Mouse (Mus musculus) macrophage (primary cell): ENCODE results near the gene Med23. TPM values are rescaled to one million over a fixed set of nuclear protein-coding genes. Genes with fewer than 3 reads are reported as not detected.

ENCODE experiments used
- H3K27ac ChIP-seq: fragments of 350-480 bp; formaldehyde crosslinking; 2 replicates; pipeline ENCODE4 v1.9.0; 2021
- H3K36me3 ChIP-seq: fragments of 350-480 bp; formaldehyde crosslinking; 2 replicates; pipeline ENCODE4 v1.9.0; 2021; ENCODE audit errors: inconsistent target
- H3K4me3 ChIP-seq: fragments of 350-480 bp; formaldehyde crosslinking; 2 replicates; pipeline ENCODE4 v1.9.0; 2021; ENCODE audit errors: inconsistent target
- H3K79me2 ChIP-seq: fragments of 350-480 bp; formaldehyde crosslinking; 2 replicates; pipeline ENCODE4 v1.9.0; 2021; ENCODE audit errors: inconsistent target
- WGBS: methylation state at CpG from one replicate; pipeline ENCODE4 v1.1.7; 2026; ENCODE audit warnings: inconsistent platforms; ENCODE audit not compliant: missing documents; 5-methylcytosine and 5-hydroxymethylcytosine counted together
- polyA plus RNA-seq: library from polyadenylated mRNA; stranded (reverse); fragments of 250-400 nt; gene quantifications from 3 replicates; pipeline ENCODE4 v1.2.4, GENCODE M21; 2018; ENCODE audit warnings: inconsistent platforms

Med23 gene
- polyA plus RNA-seq, 1 experiment from 2014 or later = 11.6 TPM

DNA sequence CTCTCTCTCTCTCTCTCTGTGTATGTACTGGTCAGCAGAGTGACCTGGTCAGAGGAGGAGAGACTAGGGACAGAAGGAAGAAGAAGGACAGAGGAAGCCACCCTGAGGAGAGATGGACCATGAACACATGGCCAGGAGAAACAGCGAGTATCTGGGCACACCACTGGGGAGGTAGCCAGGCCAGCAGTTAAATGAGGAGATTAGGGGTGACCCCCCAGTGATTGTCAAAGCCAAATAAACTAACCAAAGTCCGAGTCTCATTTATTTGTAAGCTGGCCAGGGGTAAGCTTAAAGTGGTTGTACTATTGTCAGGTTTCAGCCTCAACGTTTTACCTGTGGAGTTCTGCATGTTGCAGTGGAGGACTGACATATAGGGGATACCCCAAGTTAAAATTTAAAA is 54.5 kb downstream of the Med23 start:
- Histone ChIP-seq H3K79me2 (no peaks in the 10 kb centered on the region), H3K27ac (no peak overlapping the region), H3K4me3 (no peak overlapping the region), H3K36me3 (no peaks in the 10 kb centered on the region)
- 100% methylated on average over 3 of the region's 3 CpGs for WGBS

DNA sequence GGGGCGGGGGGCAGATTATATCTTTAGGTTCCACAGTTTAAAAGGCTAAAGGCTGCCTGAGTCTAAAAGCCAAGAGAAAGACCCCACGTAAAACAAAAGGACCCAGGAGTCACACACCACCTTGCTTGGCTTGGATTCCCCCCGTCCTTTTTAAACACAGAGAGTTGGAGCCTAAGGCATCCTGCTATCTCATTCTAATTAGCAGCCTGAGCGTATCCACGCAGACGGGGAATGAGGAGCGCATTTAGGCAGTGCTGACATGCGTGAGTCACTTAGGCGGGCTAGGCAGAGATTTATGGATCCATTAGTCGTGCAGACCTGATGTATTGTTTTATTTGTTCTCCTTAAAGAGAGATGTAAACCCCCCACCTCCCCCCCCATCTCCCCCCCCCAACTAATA is 56.6 kb downstream of the Med23 start:
- no peak overlapping the region for H3K4me3 ChIP-seq
- no peak overlapping the region for H3K27ac ChIP-seq
- 100% methylated on average over 9 of the region's 10 CpGs for WGBS
- H3K79me2 ChIP-seq = no peaks in the 10 kb centered on the region
- no peaks in the 10 kb centered on the region for H3K36me3 ChIP-seq

DNA sequence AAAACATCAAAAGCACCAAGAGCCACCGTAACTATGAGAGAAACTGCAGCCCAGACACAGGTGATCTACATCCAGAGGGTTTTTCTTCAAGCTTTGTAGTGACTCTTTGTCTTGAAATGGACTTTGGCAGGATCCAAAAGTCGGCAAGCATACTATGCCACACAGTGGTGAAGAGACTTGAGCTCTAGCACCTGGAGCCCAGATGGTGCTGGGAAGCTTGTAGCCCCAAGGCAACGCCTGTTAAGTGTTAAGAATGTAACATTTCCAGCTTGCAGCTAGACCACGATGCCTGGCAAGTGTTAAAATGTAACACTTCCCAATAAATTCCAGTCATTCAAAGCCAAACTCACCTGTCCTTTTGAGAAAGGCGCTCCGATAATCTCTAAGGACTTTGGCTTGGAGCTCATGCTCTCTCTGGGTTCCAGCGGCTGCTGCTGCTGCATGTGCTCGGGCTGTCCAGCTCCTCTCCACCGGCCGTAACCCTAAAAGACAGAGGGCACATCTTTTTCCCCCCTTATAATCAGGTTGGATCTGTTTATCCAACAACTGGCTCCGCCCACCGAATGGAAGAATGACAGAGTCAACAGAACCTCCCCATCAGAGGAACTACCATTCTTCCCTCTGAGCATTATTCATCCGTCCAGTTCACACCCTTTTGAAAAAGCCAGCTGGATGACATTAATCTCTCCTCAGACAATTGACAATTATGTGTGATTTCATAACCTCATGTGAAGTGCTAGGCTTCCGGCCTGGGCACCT is 57.4 kb downstream of the Med23 start, which contains the start of gene Arg1:
TSS of gene Arg1 (minus strand) at position 523 of the 759 bp plus-strand sequence.
- Histone ChIP-seq H3K36me3 (no peaks in the 10 kb centered on the region), H3K79me2 (no peaks in the 10 kb centered on the region), H3K4me3 (peak within 1 kb of the TSS; percentile 5; the same call in 1 of the 2 replicates), H3K27ac (peak within 1 kb of the TSS; percentile 74)
- WGBS = 92% methylated on average over 14 of the region's 14 CpGs

DNA sequence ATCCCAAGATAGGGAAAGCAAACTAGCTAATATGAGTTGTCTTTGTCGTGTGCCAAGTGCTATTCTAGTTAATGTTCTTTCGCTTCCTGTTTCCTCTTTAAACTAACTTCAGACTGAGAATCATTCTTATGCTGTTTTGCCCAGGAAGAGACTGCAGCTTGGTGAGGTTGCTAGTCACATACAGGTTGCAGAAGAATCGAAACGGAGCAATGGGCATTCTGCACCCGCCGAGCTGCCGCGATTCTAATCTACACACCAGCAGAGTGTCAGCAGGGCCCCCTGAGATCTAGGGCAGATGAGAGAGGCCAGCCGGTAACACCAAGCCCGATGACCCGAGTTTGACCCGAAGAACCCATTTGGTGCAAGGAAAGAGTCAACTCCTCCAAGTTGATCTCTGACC is 58.3 kb downstream of the Med23 start:
- peak overlapping the region; percentile 74 for H3K27ac ChIP-seq
- peak overlapping the region; percentile 5; the same call in 1 of the 2 replicates for H3K4me3 ChIP-seq
- no peaks in the 10 kb centered on the region for H3K79me2 ChIP-seq
- 11% methylated on average over 12 of the region's 12 CpGs for WGBS
- no peaks in the 10 kb centered on the region for H3K36me3 ChIP-seq

DNA sequence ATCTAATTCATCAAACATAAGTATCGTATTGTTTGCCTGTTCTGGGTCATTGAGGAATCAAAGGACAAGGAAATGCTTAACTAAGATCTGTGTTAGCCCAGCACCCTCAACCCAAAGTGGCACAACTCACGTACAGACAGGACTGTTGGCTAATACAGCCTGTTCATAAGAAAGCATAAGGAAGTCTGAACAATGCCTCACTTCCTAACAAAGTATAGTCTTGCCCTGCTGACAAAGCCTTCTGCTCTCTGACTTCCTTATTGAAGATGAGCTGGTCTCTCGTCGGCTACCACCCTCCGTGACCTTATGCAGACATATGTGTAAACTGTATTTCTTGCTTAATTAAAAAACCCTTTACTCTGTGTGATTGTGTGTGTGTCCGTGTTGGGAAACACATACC is 60.4 kb downstream of the Med23 start:
- H3K27ac ChIP-seq = peak overlapping the region; percentile 83
- WGBS = 32% methylated on average over 6 of the region's 6 CpGs

DNA sequence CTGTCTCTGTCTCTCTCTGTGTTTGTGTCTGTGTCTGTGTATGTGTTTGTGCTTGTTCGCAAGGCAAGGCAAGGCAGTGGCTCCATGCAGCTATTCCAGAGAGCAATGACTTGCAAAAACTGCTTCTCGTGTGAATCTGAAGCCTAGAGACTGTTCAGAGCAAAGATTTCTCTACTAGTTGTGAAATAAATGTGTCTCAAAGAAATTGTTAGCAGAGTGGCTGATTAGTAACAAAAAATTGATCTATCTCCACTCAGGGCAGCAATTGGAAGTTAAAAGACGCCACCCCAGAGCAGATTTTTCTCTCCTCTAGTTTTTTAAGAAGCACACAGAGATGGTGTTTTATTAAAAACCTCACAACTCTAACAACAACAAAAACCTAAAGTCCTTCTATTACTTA is 78.1 kb downstream of the Med23 start:
- H3K4me3 ChIP-seq = no peak overlapping the region
- WGBS = 64% methylated on average over 3 of the region's 3 CpGs
- no peak overlapping the region for H3K27ac ChIP-seq
- no peaks in the 10 kb centered on the region for H3K79me2 ChIP-seq
- H3K36me3 ChIP-seq = no peaks in the 10 kb centered on the region

More for the DNA sequence above, 60.4 kb downstream of the Med23 start:
- no peak overlapping the region for H3K4me3 ChIP-seq
- H3K36me3 ChIP-seq = no peaks in the 10 kb centered on the region
- no peaks in the 10 kb centered on the region for H3K79me2 ChIP-seq

DNA sequence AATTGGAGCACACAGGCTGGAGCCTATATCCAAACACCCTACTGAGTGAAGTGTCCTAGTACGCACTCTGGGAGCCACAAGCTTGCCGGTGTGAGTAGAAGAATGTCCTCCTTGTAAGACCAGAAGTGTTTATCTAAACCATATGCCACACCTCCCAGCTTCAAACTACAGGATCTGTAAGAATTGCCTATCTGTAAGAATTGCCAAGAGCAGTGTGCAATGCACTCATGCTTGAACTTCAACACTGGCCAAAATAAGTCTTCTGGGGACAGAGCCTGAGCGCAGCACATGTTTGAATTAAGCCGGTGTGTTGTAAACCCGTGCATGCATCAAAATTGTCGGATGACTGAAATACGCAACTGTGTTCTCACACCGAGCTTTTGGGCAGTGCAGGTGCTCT is 78.5 kb downstream of the Med23 start:
- WGBS = 93% methylated on average over 8 of the region's 8 CpGs
- H3K36me3 ChIP-seq = no peaks in the 10 kb centered on the region
- no peaks in the 10 kb centered on the region for H3K79me2 ChIP-seq
- no peak overlapping the region for H3K4me3 ChIP-seq
- H3K27ac ChIP-seq = no peak overlapping the region

DNA sequence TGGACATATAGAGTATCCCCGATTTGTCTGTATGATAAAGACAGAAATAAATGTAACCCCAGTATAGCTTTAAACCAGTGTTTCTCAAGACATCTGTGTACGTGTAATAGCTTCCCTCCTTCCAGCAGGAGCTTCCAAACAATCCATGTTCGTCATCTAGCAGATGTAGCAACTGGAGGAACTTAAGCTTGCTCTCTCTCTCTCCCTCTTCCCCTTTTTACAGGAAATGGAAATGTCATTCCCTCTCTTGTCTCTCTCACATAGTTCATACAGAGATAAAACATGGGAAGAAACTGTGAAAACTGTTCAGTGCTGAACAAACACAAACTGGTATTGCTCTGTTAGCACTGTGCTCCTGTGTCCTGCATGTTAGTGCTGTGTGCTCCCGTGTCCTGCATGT is 80.4 kb downstream of the Med23 start:
- H3K27ac ChIP-seq = peak overlapping the region; percentile 37; the same call in 1 of the 2 replicates
- H3K36me3 ChIP-seq = no peaks in the 10 kb centered on the region
- 50% methylated on average over 4 of the region's 4 CpGs for WGBS
- H3K4me3 ChIP-seq = no peak overlapping the region
- no peaks in the 10 kb centered on the region for H3K79me2 ChIP-seq

DNA sequence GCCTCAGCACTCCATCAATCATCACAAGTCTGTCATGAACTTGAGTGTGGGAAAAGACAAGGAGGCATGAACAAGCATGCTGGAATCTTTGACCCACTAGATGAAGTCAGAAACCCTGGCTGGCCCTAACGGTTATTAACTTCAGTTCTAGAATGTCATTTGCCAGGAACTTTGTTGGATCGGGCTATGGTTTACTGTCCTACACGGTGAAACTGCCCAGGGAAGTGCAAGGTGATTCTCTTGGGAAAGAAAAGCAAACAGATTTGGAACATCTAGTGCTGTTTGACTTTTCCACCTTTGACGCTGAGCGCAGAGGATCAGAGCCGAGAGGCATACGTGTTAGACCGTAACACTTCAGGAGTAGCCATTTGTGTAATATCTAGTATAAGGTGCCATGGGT is 81.8 kb downstream of the Med23 start:
- no peak overlapping the region for H3K27ac ChIP-seq
- H3K79me2 ChIP-seq = no peaks in the 10 kb centered on the region
- 94% methylated on average over 8 of the region's 8 CpGs for WGBS
- no peaks in the 10 kb centered on the region for H3K36me3 ChIP-seq
- H3K4me3 ChIP-seq = no peak overlapping the region

DNA sequence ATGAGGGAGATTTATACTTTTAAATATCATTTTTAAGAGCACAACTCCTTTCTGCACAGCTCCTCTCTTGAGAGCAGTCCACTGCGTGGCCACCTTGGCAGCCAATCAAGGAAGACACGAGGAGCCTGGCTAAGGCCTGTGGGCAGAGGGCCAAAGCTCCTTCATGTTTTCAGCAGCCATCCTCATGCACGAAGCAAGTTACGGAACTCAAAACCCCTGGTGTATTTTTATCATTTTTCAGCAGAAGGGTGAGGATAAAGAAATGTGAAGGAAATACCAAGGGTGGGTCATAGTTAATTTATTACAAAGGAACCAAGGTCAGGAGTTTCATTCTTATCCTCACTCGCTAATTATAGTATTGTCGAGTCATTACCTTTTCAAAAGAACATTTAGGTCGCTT is 82.8 kb downstream of the Med23 start:
- no peak overlapping the region for H3K4me3 ChIP-seq
- no peak overlapping the region for H3K27ac ChIP-seq
- H3K79me2 ChIP-seq = no peaks in the 10 kb centered on the region
- H3K36me3 ChIP-seq = no peaks in the 10 kb centered on the region
- WGBS = 70% methylated on average over 6 of the region's 7 CpGs

DNA sequence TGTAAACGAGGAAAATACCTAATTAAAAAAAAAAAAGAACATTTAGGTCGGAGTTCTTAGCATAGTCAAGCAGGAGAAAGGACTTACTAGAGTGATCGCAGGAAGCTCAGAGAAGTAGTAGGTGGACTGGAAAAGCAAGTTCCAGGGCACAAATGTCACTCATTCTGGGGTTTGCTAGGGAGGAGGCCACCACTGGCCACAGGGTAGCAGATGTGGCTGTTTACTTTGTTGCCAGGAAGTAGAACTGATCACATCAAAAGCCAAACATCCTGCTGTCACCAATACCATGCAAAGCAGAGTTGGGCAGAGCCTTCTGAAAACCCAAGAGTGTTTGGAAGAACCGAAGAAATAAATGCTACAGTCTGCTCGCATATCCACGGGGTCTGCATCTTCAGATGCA is 84.1 kb downstream of the Med23 start:
- H3K4me3 ChIP-seq = no peak overlapping the region
- H3K79me2 ChIP-seq = no peaks in the 10 kb centered on the region
- 89% methylated on average over 6 of the region's 6 CpGs for WGBS
- H3K27ac ChIP-seq = no peak overlapping the region
- H3K36me3 ChIP-seq = no peaks in the 10 kb centered on the region

DNA sequence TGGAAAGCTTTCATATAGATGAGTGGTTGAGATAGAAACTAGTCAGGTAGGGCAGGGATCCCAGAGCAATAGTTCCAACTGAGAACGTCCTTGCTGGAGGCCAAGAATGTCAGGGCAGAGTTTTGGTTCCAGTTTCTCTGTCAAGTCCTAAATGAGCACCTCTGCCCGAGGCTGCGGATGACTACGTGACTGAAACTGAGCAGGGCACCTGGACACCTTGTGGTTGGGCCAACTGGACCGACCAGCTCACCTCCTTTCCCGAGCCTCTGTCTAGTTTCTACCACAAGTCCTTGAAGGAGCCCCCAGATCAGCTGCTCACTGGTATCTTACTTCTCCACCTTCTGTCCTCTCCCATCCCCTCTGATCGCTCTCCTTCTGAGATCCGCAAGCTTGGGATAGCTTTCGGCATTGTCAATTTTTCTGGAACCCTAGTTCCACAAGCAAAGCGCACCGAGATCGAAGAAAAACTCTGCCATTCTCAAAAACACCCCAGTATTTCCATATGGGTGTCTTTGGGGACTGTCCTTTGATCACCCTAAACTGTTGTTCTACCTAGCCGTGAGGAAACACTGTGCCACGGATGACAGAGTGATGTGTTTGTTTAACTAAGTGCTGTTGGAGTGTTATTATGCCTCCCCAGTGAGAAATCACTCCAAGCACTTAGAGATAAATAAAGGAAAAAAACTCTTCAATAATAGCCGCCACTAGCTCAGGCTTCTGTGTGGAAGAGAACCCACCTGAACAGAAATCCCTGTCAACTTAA is 88.7 kb downstream of the Med23 start:
- no peak overlapping the region for H3K27ac ChIP-seq
- no peak overlapping the region for H3K4me3 ChIP-seq
- WGBS = 91% methylated on average over 15 of the region's 15 CpGs
- no peaks in the 10 kb centered on the region for H3K79me2 ChIP-seq
- H3K36me3 ChIP-seq = no peaks in the 10 kb centered on the region

DNA sequence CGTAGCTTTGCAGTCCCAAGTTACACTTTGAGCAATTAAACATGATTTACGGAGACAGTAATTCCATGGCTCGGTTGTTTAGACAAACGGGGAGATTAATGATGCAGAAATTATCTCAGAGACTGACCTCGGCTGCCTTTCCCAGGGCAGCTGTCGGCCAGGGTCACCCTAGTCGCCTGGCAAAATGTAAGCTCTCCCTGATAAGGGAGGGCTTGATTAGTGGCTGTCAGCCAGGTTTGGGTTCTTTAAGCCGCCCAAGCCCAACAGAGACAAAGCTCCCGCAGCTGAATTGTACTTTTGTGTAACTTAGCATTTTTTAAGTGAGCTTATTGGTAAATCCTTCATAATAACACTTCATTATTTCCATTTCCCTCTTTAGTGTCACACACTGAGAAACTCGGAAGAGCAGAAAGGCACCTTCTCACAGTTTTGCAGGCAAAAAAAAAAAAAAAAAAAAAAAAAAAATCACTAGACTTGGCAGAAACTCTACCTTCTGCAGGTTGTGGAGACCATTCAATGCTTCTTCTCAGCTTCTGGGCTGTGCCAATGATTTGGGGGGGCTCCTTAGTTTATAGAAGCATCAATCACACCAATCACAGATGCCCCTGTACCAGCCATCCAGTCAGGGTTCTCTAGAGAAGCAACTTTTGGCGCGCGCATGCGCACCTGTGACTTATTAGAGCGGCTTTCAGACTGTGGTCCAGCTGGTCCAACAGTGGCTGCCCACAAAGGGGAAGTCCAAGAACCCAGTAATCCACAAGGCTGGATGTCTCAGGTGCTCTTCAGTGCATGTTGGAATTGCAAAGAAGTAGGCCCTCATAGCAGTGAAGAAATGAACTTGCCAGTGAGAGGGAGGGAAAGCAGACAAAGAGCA is 89.5 kb downstream of the Med23 start:
- Histone ChIP-seq H3K79me2 (no peaks in the 10 kb centered on the region), H3K36me3 (no peaks in the 10 kb centered on the region), H3K27ac (no peak overlapping the region), H3K4me3 (no peak overlapping the region)
- 86% methylated on average over 15 of the region's 15 CpGs for WGBS

DNA sequence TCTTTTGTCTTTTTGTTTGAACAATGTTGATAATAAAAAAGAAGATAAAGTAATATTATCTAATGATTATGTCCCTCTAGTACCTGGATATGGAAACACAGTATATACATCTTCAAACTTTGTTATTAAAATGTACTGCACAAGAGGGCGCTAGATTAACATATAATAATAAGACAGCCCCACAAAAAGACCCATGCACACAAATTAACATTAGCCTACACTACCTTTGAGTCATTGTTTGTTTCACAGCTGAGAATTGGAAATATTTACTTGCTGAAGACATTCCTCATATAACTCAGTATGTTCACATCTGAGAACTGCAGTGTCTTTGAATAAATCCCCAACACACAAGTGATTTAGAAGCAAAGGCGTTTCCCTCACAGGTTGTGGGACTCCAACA is 91.3 kb downstream of the Med23 start:
- Histone ChIP-seq H3K79me2 (no peaks in the 10 kb centered on the region), H3K27ac (no peak overlapping the region), H3K4me3 (no peak overlapping the region), H3K36me3 (no peaks in the 10 kb centered on the region)
- WGBS = 43% methylated on average over 2 of the region's 2 CpGs
